Mouse (Mus musculus) midbrain, embryonic 16.5 days (tissue): Measurements from ENCODE around the gene Smco3. TPM values are rescaled to one million over a fixed set of nuclear protein-coding genes. Genes with fewer than 3 reads are reported as not detected.
A peak's percentile ranks its signal among the peaks of the same experiment; 100 is the strongest.
"Not testable (repeated sequence)": the region's sequence is repeated elsewhere in the genome, so short reads cannot be mapped to it uniquely, and the experiment has no call there.

Source experiments
- ATAC-seq: fragments of 200-750 bp; cut with Nextera tagmentation; 2 replicates; pipeline ENCODE4 v1.8.0; 2017; ENCODE audit warnings: moderate TSS enrichment
- H3K27ac ChIP-seq: fragments of 300-500 bp; sonication (generic); 2 replicates; pipeline ENCODE4 v1.5.1; 2014; ENCODE audit warnings: mild to moderate bottlenecking, low read length, mixed read lengths
- H3K27me3 ChIP-seq: fragments of 300-500 bp; sonication (generic); 2 replicates; pipeline ENCODE4 v1.6.1; 2014; ENCODE audit warnings: low read depth, low read length, mixed read lengths; ENCODE audit not compliant: control insufficient read depth, insufficient read depth
- H3K36me3 ChIP-seq: fragments of 300-500 bp; sonication (generic); 2 replicates; pipeline ENCODE4 v1.6.1; 2014; ENCODE audit warnings: mild to moderate bottlenecking, low read length, moderate library complexity, mixed read lengths; ENCODE audit not compliant: control insufficient read depth, insufficient read depth
- H3K4me1 ChIP-seq: fragments of 300-500 bp; sonication (generic); 2 replicates; pipeline ENCODE4 v1.6.1; 2014; ENCODE audit warnings: mild to moderate bottlenecking, low read length, mixed read lengths; ENCODE audit not compliant: control insufficient read depth, insufficient read depth
- H3K4me2 ChIP-seq: fragments of 300-500 bp; sonication (generic); 2 replicates; pipeline ENCODE4 v1.6.1; 2014; ENCODE audit warnings: mild to moderate bottlenecking, low read length, mixed read lengths
- H3K4me3 ChIP-seq: fragments of 300-500 bp; sonication (generic); 2 replicates; pipeline ENCODE4 v1.5.1; 2014; ENCODE audit warnings: low read depth, mild to moderate bottlenecking, low read length, moderate library complexity, mixed read lengths
- H3K9ac ChIP-seq: fragments of 300-500 bp; sonication (generic); 2 replicates; pipeline ENCODE4 v1.6.1; 2014; ENCODE audit warnings: low read depth, low read length, mixed read lengths
- H3K9me3 ChIP-seq: fragments of 300-500 bp; sonication (generic); replicated peaks from 2 replicates; pipeline ENCODE4 v1.6.1; 2014; ENCODE audit warnings: mild to moderate bottlenecking, low read length, mixed read lengths; ENCODE audit not compliant: control insufficient read depth, poor library complexity, severe bottlenecking
- WGBS: fragments of 180-500 bp; shearing (Covaris S2); extraction: QIAGEN DNeasy Blood & Tissue Kit; methylation state at CpG from one replicate; pipeline ENCODE4 v1.1.7; 2014; 5-methylcytosine and 5-hydroxymethylcytosine counted together
- polyA plus RNA-seq: library from polyadenylated mRNA; unstranded; fragments of >200 nt; fragmentation: Nextera tagmentation; extraction: Ambion mirVana; gene quantifications from 2 replicates; pipeline ENCODE4 v1.2.1, GENCODE M21; 2015

Smco3 gene
- polyA plus RNA-seq, result 1.2 and 1.8 TPM in 2 replicates

DNA sequence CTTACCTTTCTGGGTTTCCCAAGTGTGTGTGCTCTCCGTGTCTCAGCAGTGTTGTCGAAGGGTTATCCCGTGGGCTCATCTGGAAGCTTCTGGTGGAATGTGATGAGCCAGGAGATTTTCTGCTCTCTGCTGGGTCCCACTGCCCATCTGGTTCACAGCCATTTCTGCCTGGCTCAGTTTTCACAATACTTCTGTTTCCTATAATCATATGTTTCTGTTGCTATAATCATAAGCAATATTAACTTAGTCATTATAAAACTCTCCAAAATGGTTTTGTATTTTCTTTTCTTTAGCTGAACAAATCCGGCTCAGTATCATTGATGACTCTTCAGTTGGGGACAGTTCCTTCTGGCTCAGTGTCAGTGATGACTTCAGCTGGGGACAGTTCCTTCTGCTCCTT, at the start of gene Smco3:
Gene Smco3, minus strand, starts transcription at position 101 of the 400 bp plus-strand sequence.
- ATAC-seq, result no peak
- WGBS, result 57% methylated on average over 4 of the region's 4 CpGs
- H3K36me3 ChIP-seq, result no peaks in the 10 kb centered on the region
- H3K9me3 ChIP-seq, result no peaks in the 10 kb centered on the region
- H3K4me1 ChIP-seq, result no peaks in the 10 kb centered on the region
- no peak within 1 kb of the TSS for H3K4me3 ChIP-seq
- peaks cover 7% of the 10 kb centered on the region; the same call in 1 of the 2 replicates for H3K27me3 ChIP-seq
- 0 out of 2 replicates have a peak within 1 kb of the TSS, but pooled peaks have one; percentile 12 for H3K4me2 ChIP-seq
- H3K9ac ChIP-seq, result no peak within 1 kb of the TSS
- H3K27ac ChIP-seq, result no peak within 1 kb of the TSS

DNA sequence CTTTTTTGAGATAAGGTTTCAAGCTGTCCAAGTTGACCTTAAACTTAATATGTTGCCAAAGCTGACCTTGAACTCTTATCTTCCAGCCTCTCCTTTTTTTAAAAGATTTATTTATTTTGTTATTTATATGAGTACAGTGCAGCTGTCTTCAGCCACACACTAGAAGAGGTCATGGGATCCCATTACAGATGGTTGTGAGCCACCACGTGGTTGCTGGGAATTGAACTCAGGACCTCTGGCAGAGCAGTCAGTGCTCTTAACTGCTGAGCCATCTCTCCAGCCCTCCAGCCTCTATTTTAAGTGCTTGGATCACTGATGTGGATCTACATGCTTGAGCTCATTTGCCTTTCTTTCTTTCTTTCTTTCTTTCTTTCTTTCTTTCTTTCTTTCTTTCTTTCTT, 49.5 kb upstream of the Smco3 start:
- H3K9me3 ChIP-seq, ATAC-seq, H3K4me2 ChIP-seq, H3K27ac ChIP-seq, H3K4me3 ChIP-seq, H3K27me3 ChIP-seq, H3K9ac ChIP-seq, H3K4me1 ChIP-seq, H3K36me3 ChIP-seq: not testable (repeated sequence)
- WGBS, result 46% methylated on average over 1 of the region's 1 CpGs

DNA sequence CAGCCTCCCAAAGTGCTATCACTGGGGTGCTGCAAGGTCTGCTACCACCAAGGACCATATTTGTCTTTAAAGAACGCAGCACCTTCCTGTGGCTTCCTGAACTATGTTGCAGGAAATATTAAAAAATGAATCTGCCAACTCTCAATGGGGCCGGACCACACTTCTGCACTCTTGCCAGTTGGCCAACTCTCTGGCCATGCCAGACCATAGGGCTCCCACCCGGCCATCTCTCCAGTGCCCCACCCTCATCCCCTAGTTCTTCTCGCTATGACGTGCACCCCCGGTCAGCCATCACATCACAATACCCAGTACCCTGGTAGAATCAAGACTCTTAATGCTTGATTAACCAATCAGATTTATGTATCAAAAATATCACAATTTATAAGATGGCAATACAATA, 48.7 kb upstream of the Smco3 start:
- Histone ChIP-seq H3K4me2 (no peak overlapping the region), H3K4me1 (no peaks in the 10 kb centered on the region), H3K36me3 (no peaks in the 10 kb centered on the region), H3K4me3 (no peak overlapping the region), H3K27ac (no peak overlapping the region), H3K27me3 (no peaks in the 10 kb centered on the region), H3K9me3 (no peaks in the 10 kb centered on the region), H3K9ac (no peak overlapping the region)
- no peak for ATAC-seq
- 95% methylated on average over 6 of the region's 6 CpGs for WGBS

DNA sequence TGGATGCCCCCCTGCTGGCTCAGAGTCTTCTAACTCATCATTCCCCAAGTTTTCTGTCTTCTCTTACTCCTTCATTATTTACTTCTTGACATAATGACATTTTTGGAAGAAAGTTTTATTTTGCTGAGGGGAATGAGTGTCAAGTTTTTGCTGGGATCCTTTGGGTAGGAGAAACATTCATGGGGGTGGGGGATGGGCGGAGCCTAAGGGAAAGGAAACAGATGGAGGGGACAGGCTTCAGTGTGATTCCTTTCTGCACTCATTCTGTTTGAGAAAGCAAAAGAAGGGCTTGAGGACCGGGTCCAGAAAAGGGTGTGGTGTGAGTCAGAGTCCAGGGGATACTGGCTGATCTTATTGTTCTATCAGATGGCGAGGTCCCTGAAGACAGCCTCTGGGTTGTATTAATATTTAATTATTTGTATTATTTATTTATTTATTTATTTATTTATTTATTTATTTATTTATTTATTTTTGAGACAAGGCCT, 48.2 kb upstream of the Smco3 start:
- Histone ChIP-seq H3K9ac (no peak overlapping the region), H3K36me3 (no peaks in the 10 kb centered on the region), H3K27ac (no peak overlapping the region), H3K4me2 (no peak overlapping the region), H3K9me3 (no peaks in the 10 kb centered on the region), H3K4me1 (no peaks in the 10 kb centered on the region), H3K4me3 (no peak overlapping the region), H3K27me3 (no peaks in the 10 kb centered on the region)
- WGBS, result 88% methylated on average over 3 of the region's 3 CpGs
- ATAC-seq, result no peak

DNA sequence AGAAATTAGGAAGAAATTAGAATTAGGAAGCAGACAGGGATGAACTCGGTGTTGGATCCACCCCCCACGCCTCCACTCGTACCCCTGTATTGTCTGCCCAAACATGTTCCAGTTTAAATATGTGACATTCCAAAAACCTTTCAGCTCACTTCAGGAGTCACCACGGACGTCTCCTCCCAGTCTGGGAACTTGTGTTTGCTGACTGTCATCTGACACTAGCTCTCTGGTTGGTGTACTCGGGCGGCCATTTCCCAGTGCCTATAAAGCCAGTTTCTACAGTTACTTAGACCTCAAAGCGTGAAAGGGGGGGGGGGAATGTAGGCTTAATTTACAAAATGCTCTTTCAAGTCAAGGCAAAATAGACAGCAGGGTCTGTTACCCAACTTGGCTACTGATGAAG, 46.4 kb upstream of the Smco3 start:
- no peaks in the 10 kb centered on the region for H3K9me3 ChIP-seq
- H3K27ac ChIP-seq, result no peak overlapping the region
- no peaks in the 10 kb centered on the region for H3K27me3 ChIP-seq
- no peaks in the 10 kb centered on the region for H3K36me3 ChIP-seq
- ATAC-seq, result no peak
- no peak overlapping the region for H3K4me2 ChIP-seq
- 80% methylated on average over 8 of the region's 8 CpGs for WGBS
- H3K4me1 ChIP-seq, result no peaks in the 10 kb centered on the region
- H3K9ac ChIP-seq, result no peak overlapping the region
- no peak overlapping the region for H3K4me3 ChIP-seq

DNA sequence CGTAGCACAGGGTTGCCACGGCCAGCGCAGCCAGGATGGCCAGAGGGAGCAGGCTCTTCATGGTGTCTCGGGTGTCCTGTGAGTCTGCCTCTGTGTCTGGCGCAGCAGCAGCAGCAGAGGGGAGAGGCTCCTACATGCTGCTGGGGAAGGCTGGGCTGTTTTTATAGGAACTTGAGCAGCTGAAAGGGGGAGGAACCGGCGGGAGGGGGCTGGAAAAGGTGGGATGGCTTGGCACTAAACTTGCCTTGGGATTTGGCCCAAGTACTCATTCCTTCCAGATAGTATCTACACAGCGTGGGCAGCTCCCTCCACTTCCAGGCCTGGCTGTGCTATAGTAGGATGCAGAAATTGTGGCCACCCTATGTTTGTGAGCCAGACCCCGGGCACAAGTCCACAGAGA, 40.4 kb upstream of the Smco3 start, which contains the start of gene Mgp:
Gene Mgp, minus strand, starts transcription at position 154 of the 400 bp plus-strand sequence.
- Histone ChIP-seq H3K9ac (no peak within 1 kb of the TSS), H3K27ac (no peak within 1 kb of the TSS), H3K36me3 (no peaks in the 10 kb centered on the region), H3K9me3 (no peaks in the 10 kb centered on the region), H3K4me1 (no peaks in the 10 kb centered on the region), H3K4me3 (no peak within 1 kb of the TSS), H3K4me2 (no peak within 1 kb of the TSS), H3K27me3 (no peaks in the 10 kb centered on the region)
- ATAC-seq, result no peak
- 57% methylated on average over 9 of the region's 9 CpGs for WGBS

DNA sequence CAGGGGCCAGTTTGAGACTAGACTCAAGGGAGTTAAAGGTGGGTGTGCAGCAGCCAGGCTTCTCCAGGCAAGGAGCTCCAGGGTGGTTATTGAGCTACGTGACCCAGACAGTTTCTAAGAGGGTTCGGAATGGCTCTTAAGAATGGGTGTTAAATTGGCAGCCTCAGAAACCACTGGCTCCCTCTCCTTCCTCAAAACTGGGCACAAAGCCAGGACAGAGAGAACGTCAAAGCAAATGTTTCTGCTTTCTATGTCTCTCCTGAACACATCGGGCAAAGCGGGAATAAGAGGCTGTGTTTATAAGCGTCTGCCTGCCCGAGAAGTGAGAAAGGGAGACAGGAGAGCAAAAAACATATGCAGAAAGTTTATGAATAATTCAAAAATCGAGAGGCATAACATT, 39.3 kb upstream of the Smco3 start:
- Histone ChIP-seq H3K4me2 (no peak overlapping the region), H3K27me3 (no peaks in the 10 kb centered on the region), H3K9ac (no peak overlapping the region), H3K9me3 (no peaks in the 10 kb centered on the region), H3K27ac (no peak overlapping the region), H3K36me3 (no peaks in the 10 kb centered on the region), H3K4me3 (no peak overlapping the region), H3K4me1 (no peaks in the 10 kb centered on the region)
- ATAC-seq, result no peak
- WGBS, result 34% methylated on average over 8 of the region's 8 CpGs

DNA sequence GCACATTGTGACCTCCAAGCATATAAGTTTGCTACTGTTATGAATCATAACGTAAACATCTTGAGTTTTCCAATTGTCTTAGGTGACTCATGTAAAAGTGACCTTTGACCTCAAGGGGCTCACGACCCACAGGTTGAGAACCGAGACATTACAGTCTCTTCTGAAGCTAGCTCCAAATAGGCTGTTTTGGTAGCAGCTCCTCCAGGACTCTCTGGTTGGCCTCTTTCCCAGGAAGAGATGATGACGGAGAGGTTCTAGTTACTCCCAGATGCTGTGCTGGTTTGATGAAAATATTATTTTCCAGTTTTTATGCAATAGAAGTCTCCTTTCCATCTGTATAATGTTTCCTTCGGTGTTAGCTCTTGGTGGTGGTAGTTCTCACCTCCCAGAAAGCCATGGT, 33.7 kb upstream of the Smco3 start:
- Histone ChIP-seq H3K9ac (no peak overlapping the region), H3K36me3 (no peaks in the 10 kb centered on the region), H3K27ac (no peak overlapping the region), H3K4me3 (no peak overlapping the region), H3K4me2 (no peak overlapping the region), H3K9me3 (no peaks in the 10 kb centered on the region), H3K4me1 (no peaks in the 10 kb centered on the region), H3K27me3 (no peaks in the 10 kb centered on the region)
- WGBS, result 84% methylated on average over 5 of the region's 5 CpGs
- ATAC-seq, result no peak

DNA sequence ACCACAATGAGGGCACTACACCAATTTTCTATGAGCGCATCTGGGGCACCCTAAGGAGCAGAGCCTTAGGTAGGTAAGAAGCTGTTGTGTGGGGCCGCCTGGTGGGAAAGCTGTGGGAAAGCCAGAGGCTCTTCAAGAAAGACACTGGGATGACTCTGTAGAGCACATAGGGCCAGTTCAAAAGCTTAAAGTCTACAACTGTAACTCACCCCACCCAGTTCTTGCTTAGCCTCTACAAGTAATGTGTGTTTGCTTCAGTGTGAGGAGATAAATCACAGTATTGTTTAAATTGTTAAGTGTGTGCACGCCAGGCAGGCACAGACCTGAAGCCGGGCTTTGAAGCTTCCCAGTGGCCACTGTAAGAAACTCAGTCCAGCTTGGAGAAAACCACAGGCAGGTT, 30.9 kb upstream of the Smco3 start:
- H3K9ac ChIP-seq, result no peak overlapping the region
- H3K4me1 ChIP-seq, result no peaks in the 10 kb centered on the region
- H3K27me3 ChIP-seq, result no peaks in the 10 kb centered on the region
- WGBS, result 83% methylated on average over 4 of the region's 4 CpGs
- H3K9me3 ChIP-seq, result no peaks in the 10 kb centered on the region
- ATAC-seq, result no peak
- H3K4me3 ChIP-seq, result no peak overlapping the region
- no peak overlapping the region for H3K27ac ChIP-seq
- no peak overlapping the region for H3K4me2 ChIP-seq
- no peaks in the 10 kb centered on the region for H3K36me3 ChIP-seq
